8 mouse cellular contexts compared by ENCODE assay signal in genomic region chr9:98296383-98297201, GRCm38 (mm10). TPM values are rescaled to one million over a fixed set of nuclear protein-coding genes. Genes with fewer than 3 reads are reported as not detected.
DNase-seq lines count a peak whose midpoint lies in the region; ATAC-seq and TF ChIP-seq lines count a peak whose summit lies in the region.

No protein-coding gene starts in this region.

- H3K4me3 ChIP-seq in ES-Bruce4 (ENCODE audit: low read depth, low read length): peak overlapping the region; percentile 82
- H3K4me3 ChIP-seq in forebrain, embryonic 14.5 days (ENCODE audit: low read depth, low read length): peak overlapping the region; percentile 50
- H3K4me3 ChIP-seq in neural tube, embryonic 15.5 days (replicated peaks): peak overlapping the region; percentile 54

- H3K27me3 ChIP-seq in ES-Bruce4 (ENCODE audit: control insufficient read depth, insufficient read depth, low read length, poor library complexity, severe bottlenecking): no peaks in the 10 kb centered on the region
- H3K27me3 ChIP-seq in forebrain, embryonic 14.5 days (replicated peaks; ENCODE audit: control insufficient read depth, insufficient read depth, low read length): no peaks in the 10 kb centered on the region
- no peaks in the 10 kb centered on the region for H3K27me3 ChIP-seq in neural tube, embryonic 15.5 days (replicated peaks)

- H3K4me2 ChIP-seq in forebrain, embryonic 14.5 days (ENCODE audit: low read length): peak overlapping the region; percentile 78
- H3K4me2 ChIP-seq in neural tube, embryonic 15.5 days: peak overlapping the region; percentile 90

- no peak for TF ChIP-seq CTCF in ES-Bruce4 (IDR thresholded peaks at IDR 0.05; ENCODE audit: low read depth, low read length)

- peak; percentile 64 for DNase-seq in cerebellum, adult 11 months
- peak; percentile 83 for DNase-seq in forebrain, embryonic 14.5 days (ENCODE audit: low spot score)
- peak; percentile 84 to 87 for DNase-seq in heart, postnatal 14 days
- peak; percentile 84 for DNase-seq in layer of hippocampus, adult 11-12 months (ENCODE audit: low spot score)
- DNase-seq in lung, adult 18-20 months: peak; percentile 92 to 93
- DNase-seq in testis, postnatal 14 days (ENCODE audit: low spot score): peak; percentile 90

- no peak overlapping the region for H3K27ac ChIP-seq in ES-Bruce4 (ENCODE audit: insufficient read depth, low read length)
- H3K27ac ChIP-seq in forebrain, embryonic 14.5 days (ENCODE audit: low read depth, low read length): no peak overlapping the region
- H3K27ac ChIP-seq in neural tube, embryonic 15.5 days (replicated peaks): peak overlapping the region; percentile 73

- no peaks in the 10 kb centered on the region for H3K36me3 ChIP-seq in ES-Bruce4 (ENCODE audit: control insufficient read depth, insufficient read depth, low read length, poor library complexity, severe bottlenecking)
- no peaks in the 10 kb centered on the region for H3K36me3 ChIP-seq in forebrain, embryonic 14.5 days (ENCODE audit: control insufficient read depth, insufficient read depth, low read length)
- H3K36me3 ChIP-seq in neural tube, embryonic 15.5 days: no peaks in the 10 kb centered on the region

- H3K9me3 ChIP-seq in ES-Bruce4 (replicated peaks; ENCODE audit: control insufficient read depth, insufficient read depth, low read length, poor library complexity, severe bottlenecking): no peaks in the 10 kb centered on the region
- H3K9me3 ChIP-seq in forebrain, embryonic 14.5 days (replicated peaks; ENCODE audit: control insufficient read depth, low read length): no peaks in the 10 kb centered on the region
- no peaks in the 10 kb centered on the region for H3K9me3 ChIP-seq in neural tube, embryonic 15.5 days (replicated peaks)

- no peak for TF ChIP-seq EP300 in ES-Bruce4 (IDR thresholded peaks at IDR 0.05; ENCODE audit: insufficient read depth, low read depth, low read length)

- no peak for TF ChIP-seq POLR2A in ES-Bruce4 (IDR thresholded peaks at IDR 0.05; ENCODE audit: insufficient read depth, low read length)

- peak; percentile 90 for ATAC-seq in forebrain, embryonic 14.5 days
- ATAC-seq in neural tube, embryonic 15.5 days (ENCODE audit: low FRiP score): peak; percentile 89

- peaks cover 2% of the 10 kb centered on the region for H3K4me1 ChIP-seq in ES-Bruce4 (ENCODE audit: control insufficient read depth, insufficient read depth, low read length)
- H3K4me1 ChIP-seq in forebrain, embryonic 14.5 days (ENCODE audit: control insufficient read depth, insufficient read depth, low read length): peaks cover 6% of the 10 kb centered on the region; the same call in 1 of the 2 replicates
- H3K4me1 ChIP-seq in neural tube, embryonic 15.5 days: peaks cover 17% of the 10 kb centered on the region

- intact Hi-C loops in heart, postnatal 14 days (cut with DNase I): no loop called here

- peak overlapping the region; percentile 63 for H3K9ac ChIP-seq in ES-Bruce4 (ENCODE audit: low read depth, poor library complexity, severe bottlenecking)
- H3K9ac ChIP-seq in forebrain, embryonic 14.5 days (ENCODE audit: low read length): peak overlapping the region; percentile 54
- peak overlapping the region; percentile 50 for H3K9ac ChIP-seq in neural tube, embryonic 15.5 days (replicated peaks)

- 1% methylated on average over 56 of the region's 56 CpGs for WGBS in forebrain, embryonic 14.5 days
- WGBS in neural tube, embryonic 15.5 days: 1% methylated on average over 56 of the region's 56 CpGs

RNA-seq across cellular contexts. Expression of gene Nmnat3, which starts 9.4 kb away (rescaled TPM):
- polyA plus RNA-seq in ES-Bruce4 (2011; ENCODE audit: insufficient read depth, insufficient read length, low read depth, missing spikeins): 1.8 and 1.9 TPM in 2 replicates
- polyA plus RNA-seq in forebrain, embryonic 14.5 days (2014; fragmentation: Nextera tagmentation; extraction: Ambion mirVana): 2.5 and 2.8 TPM in 2 replicates
- total RNA-seq in heart, postnatal 14 days (2021): 10 to 100 TPM in 1 of 2 experiments, 1 to 10 TPM in 1; 9.2 to 11.2 TPM
- polyA plus RNA-seq in neural tube, embryonic 15.5 days (2015; fragmentation: Nextera tagmentation; extraction: Ambion mirVana): 2.2 and 4.6 TPM in 2 replicates
